Mouse (Mus musculus) midbrain, embryonic 14.5 days (tissue): ENCODE results near the gene Zfp791. TPM values are rescaled to one million over a fixed set of nuclear protein-coding genes. Genes with fewer than 3 reads are reported as not detected.

ENCODE experiments used
- ATAC-seq: fragments of 200-750 bp; cut with Nextera tagmentation; 2 replicates; pipeline ENCODE4 v1.8.0; 2017; ENCODE audit warnings: moderate number of reproducible peaks, moderate library complexity; ENCODE audit not compliant: low FRiP score, low TSS enrichment
- DNase-seq: peaks from one replicate; pipeline ENCODE4 v3.0.0-alpha.2; 2015
- H3K27ac ChIP-seq: fragments of 300-500 bp; sonication (generic); replicated peaks from 2 replicates; pipeline ENCODE4 v1.5.1; 2014; ENCODE audit warnings: mild to moderate bottlenecking, low read depth, low read length, moderate library complexity
- H3K27me3 ChIP-seq: fragments of 300-500 bp; sonication (generic); 2 replicates; pipeline ENCODE4 v1.6.1; 2014; ENCODE audit warnings: low read length, control low read depth, mixed read lengths; ENCODE audit not compliant: control insufficient read depth, insufficient read depth
- H3K36me3 ChIP-seq: fragments of 300-500 bp; sonication (generic); 2 replicates; pipeline ENCODE4 v1.6.1; 2014; ENCODE audit warnings: low read length, control low read depth; ENCODE audit not compliant: control insufficient read depth, insufficient read depth
- H3K4me1 ChIP-seq: fragments of 300-500 bp; sonication (generic); 2 replicates; pipeline ENCODE4 v1.6.1; 2014; ENCODE audit warnings: mild to moderate bottlenecking, antibody characterized with exemption, low read length, control low read depth; ENCODE audit not compliant: control insufficient read depth, insufficient read depth
- H3K4me2 ChIP-seq: fragments of 300-500 bp; sonication (generic); 2 replicates; pipeline ENCODE4 v1.6.1; 2014; ENCODE audit warnings: mild to moderate bottlenecking, low read length, moderate library complexity
- H3K4me3 ChIP-seq: fragments of 300-500 bp; sonication (generic); replicated peaks from 2 replicates; pipeline ENCODE4 v1.5.1; 2014; ENCODE audit warnings: low read depth, low read length
- H3K9ac ChIP-seq: fragments of 300-500 bp; sonication (generic); replicated peaks from 2 replicates; pipeline ENCODE4 v1.6.1; 2014; ENCODE audit warnings: mild to moderate bottlenecking, low read length, moderate library complexity
- H3K9me3 ChIP-seq: fragments of 300-500 bp; sonication (generic); 2 replicates; pipeline ENCODE4 v1.6.1; 2016; ENCODE audit warnings: low read length, control low read depth, mixed read lengths; ENCODE audit not compliant: control insufficient read depth
- WGBS: fragments of 180-500 bp; shearing (Covaris S2); extraction: QIAGEN DNeasy Blood & Tissue Kit; methylation state at CpG from one replicate; pipeline ENCODE4 v1.1.7; 2014; 5-methylcytosine and 5-hydroxymethylcytosine counted together
- polyA plus RNA-seq: library from polyadenylated mRNA; unstranded; fragments of >200 nt; fragmentation: Nextera tagmentation; extraction: Ambion mirVana; gene quantifications from 2 replicates; pipeline ENCODE4 v1.2.1, GENCODE M21; 2014

Gene Zfp791
- polyA plus RNA-seq, 1 experiment from 2014 or later: 3.0 TPM

- H3K4me1 ChIP-seq: peaks cover 22% of the 10 kb centered on the region
- peak overlapping the region; percentile 16 for H3K27ac ChIP-seq
- peaks cover 30% of the 10 kb centered on the region for H3K36me3 ChIP-seq
- H3K4me2 ChIP-seq: peak overlapping the region; percentile 93
- peak overlapping the region; percentile 87 for H3K4me3 ChIP-seq
- WGBS: 0% methylated on average over 25 of the region's 25 CpGs
- peak overlapping the region; percentile 91 for H3K9ac ChIP-seq
- no peaks in the 10 kb centered on the region for H3K27me3 ChIP-seq
- no peak for ATAC-seq
- peak; percentile 21 for DNase-seq
- H3K9me3 ChIP-seq: no peaks in the 10 kb centered on the region
Observed at GRCm38 (mm10) chr8:85080214-85080531, 42.7 kb downstream of the Zfp791 start.

- peak; percentile 56; the same call in 1 of the 2 replicates for ATAC-seq
- 0% methylated on average over 2 of the region's 2 CpGs for WGBS
- peaks cover 50% of the 10 kb centered on the region for H3K36me3 ChIP-seq
Observed at GRCm38 (mm10) chr8:85076993-85077392, 45.9 kb downstream of the Zfp791 start.

GRCm38 (mm10) chr8:85076001-85076400, 46.9 kb downstream of the Zfp791 start:
- DNase-seq (peak; percentile 42), ATAC-seq (no peak)
- H3K4me1 ChIP-seq: peaks cover 14% of the 10 kb centered on the region
- H3K36me3 ChIP-seq: peaks cover 50% of the 10 kb centered on the region
- no peak overlapping the region for H3K27ac ChIP-seq
- H3K9ac ChIP-seq: no peak overlapping the region
- WGBS: 76% methylated on average over 9 of the region's 9 CpGs
- H3K27me3 ChIP-seq: no peaks in the 10 kb centered on the region
- H3K9me3 ChIP-seq: no peaks in the 10 kb centered on the region
- no peak overlapping the region for H3K4me3 ChIP-seq
- no peak overlapping the region for H3K4me2 ChIP-seq

More at GRCm38 (mm10) chr8:85076993-85077392, 45.9 kb downstream of the Zfp791 start:
- no peak overlapping the region for H3K4me2 ChIP-seq
- no peaks in the 10 kb centered on the region for H3K9me3 ChIP-seq
- peaks cover 18% of the 10 kb centered on the region for H3K4me1 ChIP-seq
- no peaks in the 10 kb centered on the region for H3K27me3 ChIP-seq
- DNase-seq: peak; percentile 93
- no peak overlapping the region for H3K9ac ChIP-seq
- no peak overlapping the region for H3K4me3 ChIP-seq
- no peak overlapping the region for H3K27ac ChIP-seq

- no peak overlapping the region for H3K9ac ChIP-seq
- no peak overlapping the region for H3K4me2 ChIP-seq
- no peak overlapping the region for H3K4me3 ChIP-seq
- no peaks in the 10 kb centered on the region for H3K27me3 ChIP-seq
- DNase-seq: no peak
- H3K9me3 ChIP-seq: no peaks in the 10 kb centered on the region
- no peak for ATAC-seq
- 92% methylated on average over 10 of the region's 10 CpGs for WGBS
- peaks cover 50% of the 10 kb centered on the region for H3K36me3 ChIP-seq
- peaks cover 14% of the 10 kb centered on the region for H3K4me1 ChIP-seq
- no peak overlapping the region for H3K27ac ChIP-seq
Observed at GRCm38 (mm10) chr8:85074617-85075016, 48.3 kb downstream of the Zfp791 start.

DNA sequence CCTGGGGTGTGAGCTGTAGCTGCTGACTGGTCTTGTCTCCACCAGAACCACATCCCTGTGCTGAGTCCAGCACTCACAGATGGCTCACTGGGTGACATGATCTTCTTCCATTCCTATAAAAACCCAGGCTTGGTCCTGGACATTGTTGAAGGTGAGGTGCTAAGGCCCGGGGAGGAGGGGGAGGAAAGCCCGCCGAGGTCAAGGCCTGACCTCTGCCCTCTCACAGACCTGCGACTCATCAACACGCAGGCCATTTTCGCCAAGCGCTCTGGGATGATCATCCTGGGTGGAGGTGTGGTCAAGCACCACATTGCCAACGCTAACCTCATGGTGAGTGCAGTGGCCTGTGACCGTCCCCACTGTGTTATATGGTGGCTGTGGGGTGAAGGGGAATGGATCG, 48.7 kb downstream of the Zfp791 start:
- WGBS: 88% methylated on average over 10 of the region's 10 CpGs
- Histone ChIP-seq H3K4me2 (no peak overlapping the region), H3K9ac (no peak overlapping the region), H3K9me3 (no peaks in the 10 kb centered on the region), H3K36me3 (peaks cover 51% of the 10 kb centered on the region), H3K27me3 (no peaks in the 10 kb centered on the region), H3K4me1 (peaks cover 11% of the 10 kb centered on the region), H3K27ac (no peak overlapping the region), H3K4me3 (no peak overlapping the region)
- ATAC-seq (no peak), DNase-seq (no peak)

GRCm38 (mm10) chr8:85073041-85073612, 49.8 kb downstream of the Zfp791 start:
- no peak overlapping the region for H3K9ac ChIP-seq
- H3K4me3 ChIP-seq: no peak overlapping the region
- H3K27ac ChIP-seq: no peak overlapping the region
- ATAC-seq (no peak), DNase-seq (no peak)
- no peaks in the 10 kb centered on the region for H3K27me3 ChIP-seq
- no peak overlapping the region for H3K4me2 ChIP-seq
- WGBS: 91% methylated on average over 15 of the region's 15 CpGs
- no peaks in the 10 kb centered on the region for H3K9me3 ChIP-seq
- H3K36me3 ChIP-seq: peaks cover 52% of the 10 kb centered on the region
- peaks cover 11% of the 10 kb centered on the region for H3K4me1 ChIP-seq

GRCm38 (mm10) chr8:85072364-85072929, 50.4 kb downstream of the Zfp791 start:
- Histone ChIP-seq H3K36me3 (peaks cover 51% of the 10 kb centered on the region), H3K9me3 (no peaks in the 10 kb centered on the region)
- no peak for DNase-seq

DNA sequence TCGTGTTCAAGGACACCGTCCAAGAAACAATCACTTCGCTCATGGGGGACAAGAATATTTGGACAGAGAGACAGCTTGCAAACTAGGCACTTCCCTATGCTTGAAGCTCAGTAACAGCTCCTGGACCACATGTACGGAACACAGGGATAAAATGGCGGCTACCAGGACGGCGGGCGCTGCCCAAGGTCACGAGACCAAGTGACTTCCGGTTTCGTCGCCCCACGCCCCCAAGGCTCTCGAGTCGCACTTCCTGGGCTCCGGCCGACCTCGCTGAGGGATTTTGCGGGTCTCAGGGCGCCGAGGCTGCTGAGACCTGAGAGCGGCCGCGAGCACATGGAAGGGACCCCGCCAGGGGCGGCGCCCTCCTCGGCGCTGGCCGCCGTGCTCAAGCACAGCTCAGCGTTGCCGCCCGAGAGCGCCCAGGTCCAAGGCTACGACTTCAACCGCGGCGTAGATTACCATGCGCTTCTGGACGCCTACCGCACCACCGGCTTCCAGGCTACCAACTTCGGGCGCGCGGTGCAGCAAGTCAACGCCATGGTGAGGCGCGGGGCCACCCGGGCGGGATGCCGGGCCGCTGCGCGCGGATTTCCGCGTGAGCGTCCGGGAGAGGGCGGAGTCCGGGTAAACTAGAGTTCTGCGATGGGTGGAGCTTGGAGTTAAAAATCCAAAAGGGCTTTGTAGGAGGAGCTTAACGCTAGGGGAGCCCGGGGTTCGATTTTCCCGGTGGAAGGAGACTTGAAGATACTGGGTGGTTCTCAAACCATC, 51.2 kb downstream of the Zfp791 start, which contains the start of gene Dhps:
Gene Dhps (plus strand): TSS at position 244 of the 768 bp plus-strand sequence.
- ATAC-seq (peak; percentile 89), DNase-seq (peak; percentile 96)
- no peaks in the 10 kb centered on the region for H3K9me3 ChIP-seq
- WGBS: under 1% methylated on average over 66 of the region's 68 CpGs
- no peaks in the 10 kb centered on the region for H3K27me3 ChIP-seq
- H3K4me2 ChIP-seq: peak within 1 kb of the TSS; percentile 75
- H3K36me3 ChIP-seq: peaks cover 55% of the 10 kb centered on the region
- peaks cover 11% of the 10 kb centered on the region for H3K4me1 ChIP-seq
- H3K27ac ChIP-seq: peak within 1 kb of the TSS; percentile 91
- H3K9ac ChIP-seq: peak within 1 kb of the TSS; percentile 70
- H3K4me3 ChIP-seq: peak within 1 kb of the TSS; percentile 91

More at GRCm38 (mm10) chr8:85072364-85072929, 50.4 kb downstream of the Zfp791 start:
- ATAC-seq: no peak
- H3K27ac ChIP-seq: peak overlapping the region; percentile 91; the same call in 1 of the 2 replicates
- WGBS: 38% methylated on average over 9 of the region's 9 CpGs
- no peaks in the 10 kb centered on the region for H3K27me3 ChIP-seq
- peak overlapping the region; percentile 75 for H3K4me2 ChIP-seq
- peak overlapping the region; percentile 70 for H3K9ac ChIP-seq
- H3K4me3 ChIP-seq: peak overlapping the region; percentile 91
- H3K4me1 ChIP-seq: peaks cover 11% of the 10 kb centered on the region
